Mouse (Mus musculus): ENCODE data around the gene Gm20388. TPM values are rescaled to one million over a fixed set of nuclear protein-coding genes. Genes with fewer than 3 reads are reported as not detected.

The Gm20388 gene
- polyA plus RNA-seq, 1 experiment from 2014 or later: 2.5 TPM

DNA sequence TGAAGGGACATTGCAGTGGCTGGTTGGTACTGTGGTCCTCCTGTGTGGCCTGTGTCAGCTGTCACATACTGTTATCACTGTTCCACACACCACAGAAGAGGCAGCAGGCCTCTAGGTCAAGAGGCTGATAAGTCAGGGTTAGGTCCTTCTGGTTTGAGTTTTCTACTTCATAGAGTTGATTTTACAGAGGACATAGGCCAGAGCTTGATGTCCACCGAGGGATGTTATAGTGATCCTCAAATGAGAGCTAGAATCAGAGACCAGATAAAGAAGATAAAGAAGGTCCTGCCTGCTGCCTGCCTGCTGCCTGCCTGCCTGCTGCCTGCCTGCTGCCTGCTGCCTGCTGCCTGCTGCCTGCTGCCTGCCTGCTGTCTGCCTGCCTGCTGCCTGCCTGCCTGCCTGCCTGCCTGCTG lies 7.5 kb downstream of the Gm20388 start:
- Histone ChIP-seq H3K36me3 (peaks cover 46% of the 10 kb centered on the region), H3K4me1 (peaks cover 41% of the 10 kb centered on the region), H3K4me3 (no peak overlapping the region), H3K27ac (no peak overlapping the region), H3K9me3 (replicated peaks) (no peaks in the 10 kb centered on the region), H3K27me3 (ENCODE audit: low read depth, poor library complexity, severe bottlenecking) (no peaks in the 10 kb centered on the region)
- no peak for DNase-seq (ENCODE audit: low spot score)
- WGBS: 67% methylated on average over 1 of the region's 1 CpGs

DNA sequence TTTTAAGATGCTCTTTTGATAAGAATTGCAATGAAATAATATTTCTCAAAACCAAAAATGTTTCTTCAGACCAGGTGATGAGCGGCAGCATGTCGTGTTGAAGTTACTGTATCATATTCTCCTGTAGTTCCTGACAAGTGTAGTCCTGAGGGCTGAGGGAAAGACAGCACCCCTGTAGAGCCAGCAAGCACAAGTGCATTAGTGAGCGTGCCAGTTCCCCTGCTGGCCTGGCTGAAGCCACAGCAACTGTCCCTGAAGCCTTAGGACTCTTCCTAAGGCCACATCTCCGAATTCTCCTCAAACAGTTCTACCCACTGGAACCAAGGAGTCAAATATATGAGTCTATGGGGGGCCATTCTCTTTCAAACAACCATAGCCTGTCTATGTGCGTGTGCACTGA lies 12.6 kb downstream of the Gm20388 start:
- no peaks in the 10 kb centered on the region for H3K27me3 ChIP-seq (ENCODE audit: low read depth, poor library complexity, severe bottlenecking)
- DNase-seq (ENCODE audit: low spot score): no peak
- H3K4me3 ChIP-seq: no peak overlapping the region
- H3K27ac ChIP-seq: no peak overlapping the region
- H3K9me3 ChIP-seq (replicated peaks): no peaks in the 10 kb centered on the region
- 93% methylated on average over 5 of the region's 5 CpGs for WGBS
- H3K36me3 ChIP-seq: peaks cover 33% of the 10 kb centered on the region
- peaks cover 15% of the 10 kb centered on the region for H3K4me1 ChIP-seq

DNA sequence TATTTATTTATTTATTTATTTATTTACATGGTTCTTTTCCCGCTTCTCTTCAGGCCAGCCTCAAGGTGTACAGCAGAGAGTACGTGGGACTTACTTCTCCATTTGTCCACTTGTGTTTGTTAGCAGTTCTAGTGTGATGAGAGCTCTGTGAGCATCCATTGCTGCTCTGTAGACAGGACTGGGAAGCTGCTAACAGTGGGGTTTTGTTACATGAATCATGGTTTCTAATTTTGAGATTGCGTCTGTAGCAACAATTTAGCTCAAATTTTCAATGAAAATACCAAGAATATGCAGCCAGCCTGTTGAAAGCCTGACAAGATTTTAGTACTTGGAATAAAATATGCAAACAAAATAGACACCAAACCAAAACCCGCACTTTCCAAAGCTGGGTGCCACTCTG lies 14.8 kb downstream of the Gm20388 start:
- no peak for DNase-seq (ENCODE audit: low spot score)
- no peaks in the 10 kb centered on the region for H3K27me3 ChIP-seq (ENCODE audit: low read depth, poor library complexity, severe bottlenecking)
- no peaks in the 10 kb centered on the region for H3K9me3 ChIP-seq (replicated peaks)
- H3K4me3 ChIP-seq: no peak overlapping the region
- peaks cover 15% of the 10 kb centered on the region for H3K4me1 ChIP-seq
- WGBS: 94% methylated on average over 4 of the region's 4 CpGs
- H3K36me3 ChIP-seq: peaks cover 24% of the 10 kb centered on the region
- no peak overlapping the region for H3K27ac ChIP-seq

DNA sequence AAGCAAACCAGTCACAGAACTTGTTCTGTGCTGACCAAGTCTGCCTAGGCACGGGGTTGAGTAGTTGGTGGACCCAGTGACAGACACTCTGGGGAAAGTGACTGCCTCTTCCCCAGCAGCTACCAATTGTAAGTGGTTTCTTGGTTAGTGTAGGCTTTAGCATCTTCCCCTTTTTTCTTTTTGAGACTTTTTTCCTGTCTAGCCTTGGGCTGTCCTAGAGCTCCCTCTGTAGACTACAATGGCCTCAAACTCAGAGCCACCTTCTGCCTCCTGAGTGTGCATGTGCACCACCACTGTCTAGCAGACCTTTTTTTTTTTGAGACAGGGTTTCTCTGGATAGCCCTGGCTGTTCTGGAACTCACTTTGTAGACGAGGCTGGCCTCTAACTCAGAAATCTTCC lies 15.8 kb downstream of the Gm20388 start:
- WGBS: 81% methylated on average over 2 of the region's 2 CpGs

DNA sequence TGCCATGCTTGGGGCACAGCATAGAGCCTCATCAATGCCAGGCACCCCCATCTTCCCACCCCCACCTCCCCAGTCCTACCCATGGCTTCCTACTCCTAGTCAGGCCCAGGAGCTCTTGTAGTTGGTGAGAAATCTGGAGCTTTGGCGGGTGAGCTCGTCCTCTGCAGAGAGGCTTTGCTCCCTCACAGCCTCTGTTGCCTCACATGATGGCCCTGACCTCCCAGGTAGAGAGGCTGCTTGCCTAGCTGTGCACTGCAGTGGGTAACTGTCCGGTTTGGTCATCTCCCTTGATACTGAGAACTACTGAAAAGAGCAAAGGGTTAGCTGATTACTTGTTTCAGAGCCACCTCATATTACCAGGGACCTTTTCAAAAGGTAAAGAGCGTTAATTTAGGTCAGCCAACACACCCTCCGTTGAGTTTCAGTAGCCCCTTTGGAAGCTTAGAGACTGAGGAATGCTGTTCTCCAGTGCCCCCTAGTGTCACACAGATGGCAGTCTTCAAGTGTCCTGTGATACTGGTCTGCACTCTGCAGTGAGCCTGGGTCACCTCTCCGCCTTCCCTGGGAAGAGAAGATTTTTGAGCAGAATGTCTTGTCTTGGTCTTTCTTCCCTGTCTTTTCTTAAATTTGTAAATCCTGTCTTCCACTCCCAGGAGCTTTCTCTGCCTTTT lies 16.9 kb downstream of the Gm20388 start:
- no peaks in the 10 kb centered on the region for H3K27me3 ChIP-seq (ENCODE audit: low read depth, poor library complexity, severe bottlenecking)
- H3K9me3 ChIP-seq (replicated peaks): no peaks in the 10 kb centered on the region
- peaks cover 8% of the 10 kb centered on the region for H3K4me1 ChIP-seq
- 53% methylated on average over 6 of the region's 6 CpGs for WGBS
- peaks cover 28% of the 10 kb centered on the region for H3K36me3 ChIP-seq
- no peak for DNase-seq (ENCODE audit: low spot score)
- no peak overlapping the region for H3K27ac ChIP-seq
- H3K4me3 ChIP-seq: no peak overlapping the region

More for the DNA sequence above, 15.8 kb downstream of the Gm20388 start:
- Histone ChIP-seq H3K36me3 (peaks cover 18% of the 10 kb centered on the region; the same call in 1 of the 2 replicates), H3K27ac (no peak overlapping the region), H3K27me3 (ENCODE audit: low read depth, poor library complexity, severe bottlenecking) (no peaks in the 10 kb centered on the region), H3K4me1 (peaks cover 15% of the 10 kb centered on the region), H3K9me3 (replicated peaks) (no peaks in the 10 kb centered on the region), H3K4me3 (no peak overlapping the region)
- no peak for DNase-seq (ENCODE audit: low spot score)

DNA sequence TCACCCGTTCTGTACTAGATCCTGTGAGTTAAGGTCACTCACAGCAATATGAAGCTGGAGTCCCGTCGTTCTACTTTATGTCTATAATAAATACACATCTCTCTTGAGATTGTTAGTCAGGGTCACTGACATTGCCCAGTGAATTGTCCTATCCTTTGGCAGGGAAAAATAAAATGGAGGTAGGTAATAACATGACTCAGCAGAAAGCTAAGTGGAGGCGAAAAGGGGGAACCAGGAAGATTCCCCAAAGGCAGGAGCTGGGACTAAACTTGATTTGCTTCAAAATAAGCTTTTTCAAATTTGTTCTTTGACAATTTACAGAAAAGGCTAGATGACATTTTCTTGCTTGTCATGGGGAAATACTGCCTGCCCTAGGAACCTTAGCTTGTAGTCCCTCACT lies 20.7 kb downstream of the Gm20388 start:
- Histone ChIP-seq H3K9me3 (replicated peaks) (no peaks in the 10 kb centered on the region), H3K36me3 (peaks cover 57% of the 10 kb centered on the region), H3K4me1 (peaks cover 5% of the 10 kb centered on the region), H3K4me3 (no peak overlapping the region), H3K27me3 (ENCODE audit: low read depth, poor library complexity, severe bottlenecking) (no peaks in the 10 kb centered on the region), H3K27ac (no peak overlapping the region)
- 88% methylated on average over 4 of the region's 4 CpGs for WGBS
- DNase-seq (ENCODE audit: low spot score): no peak

DNA sequence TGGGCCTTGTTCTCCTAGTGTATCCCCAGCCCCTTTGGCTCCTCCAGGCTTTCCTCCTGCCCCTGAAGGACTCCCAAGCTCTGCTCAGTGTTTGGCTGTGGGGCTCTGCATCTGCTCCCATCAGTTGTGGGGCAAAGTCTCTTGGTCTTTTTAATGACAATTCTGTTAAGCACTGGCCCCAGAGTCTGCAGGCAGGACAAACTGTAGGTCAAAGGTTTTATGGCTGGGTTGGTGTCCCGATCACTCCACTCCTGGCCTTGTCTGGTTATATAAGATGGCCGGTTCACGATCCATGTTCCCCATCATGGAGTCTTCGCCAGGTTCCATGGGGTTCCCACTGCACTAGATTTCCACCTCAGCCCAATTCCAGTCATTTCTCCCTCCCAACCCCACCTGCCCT lies 23.0 kb downstream of the Gm20388 start:
- Histone ChIP-seq H3K27ac (no peak overlapping the region), H3K4me3 (no peak overlapping the region), H3K4me1 (no peaks in the 10 kb centered on the region), H3K9me3 (replicated peaks) (no peaks in the 10 kb centered on the region), H3K27me3 (ENCODE audit: low read depth, poor library complexity, severe bottlenecking) (no peaks in the 10 kb centered on the region), H3K36me3 (peaks cover 76% of the 10 kb centered on the region)
- DNase-seq (ENCODE audit: low spot score): no peak
- WGBS: 93% methylated on average over 4 of the region's 4 CpGs

DNA sequence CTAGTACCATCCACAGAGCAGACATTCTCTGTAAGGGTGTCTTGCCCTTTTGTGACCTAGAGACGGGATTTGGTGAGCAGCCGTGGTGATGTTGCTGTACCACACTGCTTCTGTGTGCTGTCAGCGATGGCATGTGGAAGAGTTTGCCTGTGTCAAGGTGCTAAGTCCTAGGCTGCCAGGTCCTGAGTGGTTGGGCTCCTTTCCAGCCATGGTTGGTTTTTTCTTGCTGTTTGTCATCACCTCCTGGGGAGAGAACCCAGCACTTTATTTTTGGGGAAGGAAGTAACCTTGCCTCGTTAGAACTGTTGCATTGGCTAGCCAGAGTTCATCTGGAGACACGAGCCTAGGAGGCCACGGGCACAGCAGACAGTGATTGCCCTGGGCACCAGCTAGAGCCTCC lies 24.9 kb downstream of the Gm20388 start:
- Histone ChIP-seq H3K36me3 (peaks cover 90% of the 10 kb centered on the region), H3K4me1 (no peaks in the 10 kb centered on the region), H3K9me3 (replicated peaks) (no peaks in the 10 kb centered on the region), H3K27ac (no peak overlapping the region), H3K4me3 (no peak overlapping the region), H3K27me3 (ENCODE audit: low read depth, poor library complexity, severe bottlenecking) (no peaks in the 10 kb centered on the region)
- 85% methylated on average over 6 of the region's 6 CpGs for WGBS
- no peak for DNase-seq (ENCODE audit: low spot score)

DNA sequence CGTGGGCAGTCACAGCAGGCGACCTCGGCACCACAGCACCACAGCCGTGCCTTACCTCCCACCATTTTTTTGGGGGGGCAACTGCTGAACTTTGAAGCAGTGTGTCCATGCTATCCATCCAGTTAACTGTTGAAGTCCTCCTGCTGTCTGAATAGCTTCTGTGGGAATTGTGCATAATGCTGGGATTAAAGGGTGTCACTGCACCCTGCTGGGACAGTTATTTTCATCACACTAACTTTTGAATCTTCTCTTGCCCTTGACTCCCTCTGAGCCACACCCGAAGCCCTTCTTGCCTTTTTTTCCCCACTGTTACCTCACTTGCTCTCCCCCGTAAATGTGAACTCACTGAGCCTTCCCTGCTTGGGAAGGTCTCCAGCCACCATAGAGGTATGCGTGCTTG lies 27.8 kb downstream of the Gm20388 start:
- peaks cover 98% of the 10 kb centered on the region for H3K36me3 ChIP-seq
- no peaks in the 10 kb centered on the region for H3K4me1 ChIP-seq
- no peaks in the 10 kb centered on the region for H3K9me3 ChIP-seq (replicated peaks)
- H3K4me3 ChIP-seq: no peak overlapping the region
- no peak for DNase-seq (ENCODE audit: low spot score)
- WGBS: 90% methylated on average over 7 of the region's 7 CpGs
- no peak overlapping the region for H3K27ac ChIP-seq
- H3K27me3 ChIP-seq (ENCODE audit: low read depth, poor library complexity, severe bottlenecking): no peaks in the 10 kb centered on the region

DNA sequence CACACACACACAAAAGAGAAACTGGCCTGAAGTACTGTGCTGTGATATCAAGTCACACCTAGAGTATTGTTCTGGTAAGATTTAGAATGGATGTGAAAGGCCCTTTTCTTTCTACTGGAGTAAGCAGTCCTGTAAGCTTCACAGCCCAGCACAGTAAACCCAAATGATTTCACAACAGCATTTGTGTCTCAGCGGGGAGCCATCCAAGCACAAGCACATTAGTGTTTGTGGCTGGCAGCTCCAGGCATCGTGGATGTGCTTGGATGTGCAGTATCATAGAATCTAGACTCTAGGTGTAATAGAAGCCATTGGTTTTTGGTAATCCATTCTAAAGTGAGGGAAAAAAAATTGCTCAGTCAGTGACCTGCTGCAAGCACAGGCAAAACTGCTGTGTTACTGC lies 28.7 kb downstream of the Gm20388 start:
- H3K27ac ChIP-seq: no peak overlapping the region
- DNase-seq (ENCODE audit: low spot score): no peak
- 94% methylated on average over 2 of the region's 2 CpGs for WGBS
- H3K4me3 ChIP-seq: no peak overlapping the region
- H3K4me1 ChIP-seq: 0 out of 2 replicates have a peak, but pooled peaks cover 3% of the 10 kb centered on the region
- no peaks in the 10 kb centered on the region for H3K27me3 ChIP-seq (ENCODE audit: low read depth, poor library complexity, severe bottlenecking)
- H3K9me3 ChIP-seq (replicated peaks): no peaks in the 10 kb centered on the region
- peaks cover 98% of the 10 kb centered on the region for H3K36me3 ChIP-seq

DNA sequence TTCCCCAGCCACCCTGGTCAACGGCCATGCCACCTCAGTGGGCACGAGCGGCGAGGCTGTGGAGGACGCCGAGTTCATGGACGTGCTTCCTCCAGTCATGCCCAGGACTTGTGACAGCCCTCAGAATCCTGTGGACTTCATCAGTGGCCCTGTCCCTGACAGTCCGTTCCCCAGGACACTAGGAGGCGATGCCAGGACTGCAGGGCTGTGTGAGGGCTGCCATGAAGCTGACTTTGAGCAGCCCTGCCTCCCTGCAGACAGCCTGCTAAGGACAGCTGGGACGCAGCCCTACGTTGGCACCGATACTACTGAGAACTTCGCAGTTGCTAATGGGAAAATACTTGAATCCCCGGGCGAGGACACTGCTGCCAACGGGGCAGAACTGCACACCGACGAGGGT lies 30.8 kb downstream of the Gm20388 start:
- Histone ChIP-seq H3K36me3 (peaks cover 100% of the 10 kb centered on the region), H3K27ac (no peak overlapping the region), H3K4me3 (no peak overlapping the region), H3K4me1 (peaks cover 3% of the 10 kb centered on the region; the same call in 1 of the 2 replicates), H3K27me3 (ENCODE audit: low read depth, poor library complexity, severe bottlenecking) (no peaks in the 10 kb centered on the region), H3K9me3 (replicated peaks) (no peaks in the 10 kb centered on the region)
- 97% methylated on average over 18 of the region's 18 CpGs for WGBS
- DNase-seq (ENCODE audit: low spot score): no peak

DNA sequence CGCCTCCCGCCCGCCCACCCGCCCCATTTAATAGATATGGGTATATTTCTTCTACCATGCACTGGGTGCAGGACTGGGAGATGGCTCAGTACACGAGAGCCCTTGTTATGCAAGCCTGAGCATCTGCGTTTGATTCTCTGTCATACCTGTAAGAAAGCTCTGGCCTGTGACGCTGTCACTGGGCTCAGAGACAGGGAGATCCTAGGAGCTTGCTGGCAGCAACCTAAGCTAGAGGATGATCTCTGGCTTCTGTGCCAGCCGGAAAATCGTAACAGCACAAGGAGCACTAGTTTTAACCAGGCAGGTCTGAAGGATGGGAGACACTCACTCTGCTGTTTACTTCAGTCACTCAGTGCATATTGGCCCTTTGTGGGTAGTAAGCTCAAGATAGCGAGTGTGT lies 33.0 kb downstream of the Gm20388 start:
- peaks cover 100% of the 10 kb centered on the region for H3K36me3 ChIP-seq
- H3K9me3 ChIP-seq (replicated peaks): no peaks in the 10 kb centered on the region
- WGBS: 89% methylated on average over 10 of the region's 10 CpGs
- no peak for DNase-seq (ENCODE audit: low spot score)
- no peaks in the 10 kb centered on the region for H3K27me3 ChIP-seq (ENCODE audit: low read depth, poor library complexity, severe bottlenecking)
- peaks cover 3% of the 10 kb centered on the region; the same call in 1 of the 2 replicates for H3K4me1 ChIP-seq
- H3K4me3 ChIP-seq: no peak overlapping the region
- no peak overlapping the region for H3K27ac ChIP-seq

DNA sequence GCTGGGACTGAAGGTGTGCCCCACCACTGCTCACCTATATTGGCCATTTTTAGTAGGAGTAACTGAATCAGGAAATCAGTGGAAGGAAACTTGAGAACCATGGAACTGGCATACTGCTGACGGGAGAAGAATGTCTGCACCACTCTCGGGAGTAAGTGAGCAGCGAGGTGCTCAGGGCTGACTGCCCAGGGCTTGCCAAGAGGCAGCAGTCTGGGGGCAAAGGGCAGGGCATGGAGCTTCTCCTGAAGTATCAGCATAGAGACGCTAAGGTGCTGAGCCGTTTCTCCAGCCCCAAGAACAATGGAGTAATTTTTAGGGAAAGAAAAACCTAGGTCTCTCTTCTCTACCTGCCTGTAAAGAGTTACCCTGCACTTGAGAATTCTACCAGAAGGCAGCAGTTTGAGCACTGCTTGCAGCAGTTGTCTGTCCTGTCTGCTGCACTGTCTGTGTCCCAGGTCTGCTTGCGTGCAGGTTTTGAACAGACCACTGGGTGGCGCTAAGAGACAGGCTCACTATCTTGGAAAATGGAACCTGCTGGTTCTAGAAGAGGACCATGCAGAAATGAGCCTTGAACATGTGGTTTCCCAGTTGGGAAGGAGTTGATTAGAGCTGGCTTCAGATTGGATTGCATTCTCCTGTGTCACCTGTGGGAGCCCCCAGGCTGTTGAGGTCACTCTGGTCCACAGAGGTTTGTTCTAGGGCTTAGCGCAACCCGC lies 33.6 kb downstream of the Gm20388 start:
- Histone ChIP-seq H3K9me3 (replicated peaks) (no peaks in the 10 kb centered on the region), H3K4me3 (no peak overlapping the region), H3K27ac (no peak overlapping the region), H3K27me3 (ENCODE audit: low read depth, poor library complexity, severe bottlenecking) (no peaks in the 10 kb centered on the region), H3K36me3 (peaks cover 100% of the 10 kb centered on the region), H3K4me1 (peaks cover 3% of the 10 kb centered on the region; the same call in 1 of the 2 replicates)
- 74% methylated on average over 9 of the region's 9 CpGs for WGBS
- peak; percentile 83 for DNase-seq (ENCODE audit: low spot score)
